10 mouse cellular contexts compared by ENCODE assay signal in genomic region chr2:59529574-59530080, GRCm38 (mm10). TPM values are rescaled to one million over a fixed set of nuclear protein-coding genes. Genes with fewer than 3 reads are reported as not detected.
DNase-seq lines count a peak whose midpoint lies in the region; ATAC-seq and TF ChIP-seq lines count a peak whose summit lies in the region.
"Had no signal": no experiment of that assay in that cellular context is flagged by ENCODE, and none has a peak within 500 bp of the region (broad histone marks: within the 10 kb centered on the region; RNA-seq: fewer than 3 reads in every experiment).

No protein-coding gene starts in this region.

- no peak overlapping the region for H3K9ac ChIP-seq in hindbrain, embryonic 12.5 days
- no peak overlapping the region for H3K9ac ChIP-seq in stomach, embryonic 14.5 days (replicated peaks; ENCODE audit: low read depth, low read length)

- no peaks in the 10 kb centered on the region for H3K36me3 ChIP-seq in hindbrain, embryonic 12.5 days
- no peaks in the 10 kb centered on the region for H3K36me3 ChIP-seq in stomach, embryonic 14.5 days (ENCODE audit: control insufficient read depth, insufficient read depth, low read length)

- no peak for DNase-seq in layer of hippocampus, adult 2 months (ENCODE audit: low spot score in 2 of 2)
- DNase-seq in layer of hippocampus, adult 18-20 months (ENCODE audit: low spot score in 2 of 2): no peak
- DNase-seq in kidney, postnatal 4 days: peak; percentile 28 to 54
- no peak for DNase-seq in thymus, postnatal 0 days (ENCODE audit: low spot score)
- DNase-seq in left cerebral cortex, adult 8-10 months (ENCODE audit: low spot score in 2 of 2): no peak
- DNase-seq: adrenal gland, adult 2 months; right cerebral cortex, postnatal 4 days had no signal

- no peak for TF ChIP-seq CTCF in layer of hippocampus, adult 2 months (conservative IDR thresholded peaks at IDR 0.05)

- ATAC-seq in hindbrain, embryonic 12.5 days (ENCODE audit: low FRiP score): no peak
- ATAC-seq in stomach, embryonic 14.5 days (ENCODE audit: insufficient number of reproducible peaks, insufficient read depth, low FRiP score, low read depth): peak; percentile 15; the same call in 1 of the 2 replicates
- no peak for ATAC-seq in frontal cortex, adult (ENCODE audit: low TSS enrichment)

- H3K27me3 ChIP-seq in hindbrain, embryonic 12.5 days: no peaks in the 10 kb centered on the region
- no peaks in the 10 kb centered on the region for H3K27me3 ChIP-seq in stomach, embryonic 14.5 days (ENCODE audit: control insufficient read depth, insufficient read depth, low read length)

- H3K9me3 ChIP-seq in hindbrain, embryonic 12.5 days (replicated peaks): no peaks in the 10 kb centered on the region
- no peaks in the 10 kb centered on the region for H3K9me3 ChIP-seq in stomach, embryonic 14.5 days (ENCODE audit: control insufficient read depth, low read depth, low read length)

- peak overlapping the region; percentile 82 for H3K27ac ChIP-seq in layer of hippocampus, adult 2 months
- H3K27ac ChIP-seq in hindbrain, embryonic 12.5 days: no peak overlapping the region
- no peak overlapping the region for H3K27ac ChIP-seq in stomach, embryonic 14.5 days (ENCODE audit: low read length)

- H3K4me1 ChIP-seq in hindbrain, embryonic 12.5 days: peaks cover 6% of the 10 kb centered on the region
- peaks cover 11% of the 10 kb centered on the region; the same call in 1 of the 2 replicates for H3K4me1 ChIP-seq in stomach, embryonic 14.5 days (ENCODE audit: control insufficient read depth, insufficient read depth, low read length)

- 49% methylated on average over 17 of the region's 17 CpGs for WGBS in hindbrain, embryonic 12.5 days
- 45% methylated on average over 17 of the region's 17 CpGs for WGBS in stomach, embryonic 14.5 days

- H3K4me2 ChIP-seq in hindbrain, embryonic 12.5 days (replicated peaks): 0 out of 2 replicates have a peak overlapping the region, but pooled peaks have one; percentile 1
- no peak overlapping the region for H3K4me2 ChIP-seq in stomach, embryonic 14.5 days (replicated peaks; ENCODE audit: low read depth, low read length)

- H3K4me3 ChIP-seq in layer of hippocampus, adult 2 months: no peak overlapping the region
- H3K4me3 ChIP-seq in hindbrain, embryonic 12.5 days: no peak overlapping the region
- no peak overlapping the region for H3K4me3 ChIP-seq in stomach, embryonic 14.5 days (ENCODE audit: low read depth, low read length)

RNA-seq across cellular contexts. Expression of gene Dapl1, which starts 45.2 kb away (rescaled TPM):
- total RNA-seq in layer of hippocampus, adult 2 months (2021): not detected
- total RNA-seq in layer of hippocampus, adult 18-20 months (2021): not detected
- 1.6 and 3.4 TPM in 2 replicates for polyA plus RNA-seq in hindbrain, embryonic 12.5 days (2016; fragmentation: Nextera tagmentation; extraction: Ambion mirVana)
- 43.6 and 44.3 TPM in 2 replicates for polyA plus RNA-seq in stomach, embryonic 14.5 days (2014; fragmentation: Nextera tagmentation; extraction: Ambion mirVana)
- 4.2 and 4.9 TPM in 2 replicates for polyA plus RNA-seq in thymus, postnatal 0 days (2015; fragmentation: Nextera tagmentation; extraction: Ambion mirVana)
- 1 to 10 TPM in 1 of 4 experiments, not detected in 3; 3.0 TPM for total RNA-seq in left cerebral cortex, adult 8-10 months (2022)
- total RNA-seq: adrenal gland, adult 2 months had no signal
- polyA plus RNA-seq: adrenal gland, adult 2 months had no signal

Comparison
In these comparisons a context has a peak if more than half of its experiments do, and no peak if none do; other contexts are left out.
1. DNase-seq: peak in kidney, postnatal 4 days (2 of 2); none in layer of hippocampus, adult 2 months (0 of 2), layer of hippocampus, adult 18-20 months (0 of 2), thymus, postnatal 0 days (single experiment) and left cerebral cortex, adult 8-10 months (0 of 2).